Mouse (Mus musculus) brain, embryonic 14.5 days (tissue): ENCODE measurements at regions not wholly inside any gene's neighbourhood (a gene's known extent, or its start where the extent isn't known, plus 50 kb on each side); places are given as distances from the start of the nearest gene placed in this dataset.

Source experiments
- CTCF ChIP-seq: fragments of 200-500 bp; IDR thresholded peaks from 2 replicates; pipeline ENCODE4 v1.5.1; 2012; ENCODE audit warnings: inconsistent platforms, mild to moderate bottlenecking, moderate library complexity, borderline replicate concordance; ENCODE audit not compliant: insufficient read depth, insufficient read length; ENCODE audit errors: extremely low read depth
- POLR2A ChIP-seq: fragments of 200-500 bp; IDR thresholded peaks from 2 replicates; pipeline ENCODE4 v1.6.1; 2012; ENCODE audit warnings: mild to moderate bottlenecking, inconsistent platforms, borderline replicate concordance; ENCODE audit not compliant: poor library complexity, insufficient read depth, insufficient read length, severe bottlenecking; ENCODE audit errors: extremely low read depth

- TF ChIP-seq CTCF (no peak), POLR2A (no peak)
Measured at GRCm38 (mm10) chr5:37876240-37876639, 51.9 kb upstream of the Msx1 start.
